Mouse (Mus musculus): Measurements from ENCODE around the gene Tdp2. TPM values are rescaled to one million over a fixed set of nuclear protein-coding genes. Genes with fewer than 3 reads are reported as not detected.

Tdp2 gene
- total and polyA plus RNA-seq, 3 experiments: 37.4 to 96.6 (median 44.5) TPM

DNA sequence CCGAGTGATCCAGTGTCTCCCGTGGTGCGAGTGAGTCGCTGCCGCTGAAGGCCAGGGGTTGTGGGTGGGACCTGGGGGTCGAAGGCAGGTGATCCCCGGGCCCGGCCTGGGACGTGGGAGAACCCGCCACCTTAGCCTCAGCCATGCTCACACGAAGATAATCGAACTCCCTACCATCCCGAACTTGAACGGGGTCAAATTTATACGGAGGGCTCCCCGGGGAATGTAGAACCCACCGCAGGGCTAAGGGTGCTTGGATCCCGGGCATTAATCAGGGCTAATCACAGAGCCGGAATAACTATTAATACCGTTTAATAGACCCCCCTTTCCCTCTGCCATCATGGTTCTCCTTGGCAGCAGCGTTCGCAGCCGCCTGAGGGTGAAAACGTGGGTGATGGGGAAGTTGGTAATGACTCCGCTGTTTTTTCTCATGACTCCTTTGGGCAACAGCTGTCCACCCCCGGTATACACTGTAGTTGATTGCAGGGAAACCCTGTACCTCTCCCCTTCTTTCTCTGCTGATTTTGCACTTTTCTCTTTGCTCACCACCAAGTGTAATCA is 29.3 kb upstream of the Tdp2 start:
- dilution Hi-C loops (cut with MboI; ENCODE audit: extremely low pct_ligation_motif_present, extremely low pct_unique_long_range_greater_than_20kb, low sequenced_read_pairs): no loop called here
- H3K4me3 ChIP-seq (replicated peaks in 1 of 3; ENCODE audit: low read depth in 2 of 3, low read length in 2 of 3, poor library complexity in 1 of 3): peak overlapping the region; percentile 87 to 97 (median 91)
- peaks cover 15 to 24% of the 10 kb centered on the region in 2 experiments for H3K36me3 ChIP-seq (replicated peaks in 1 of 2; ENCODE audit: control insufficient read depth in 1 of 2, insufficient read depth in 1 of 2, low read length in 1 of 2)
- H3K27me3 ChIP-seq (replicated peaks): no peaks in the 10 kb centered on the region
- H3K9me3 ChIP-seq (replicated peaks; ENCODE audit: low read length): no peaks in the 10 kb centered on the region
- 0 out of 2 replicates have a peak overlapping the region, but pooled peaks have one; percentile 33 for H3K27ac ChIP-seq (ENCODE audit: insufficient read depth, low read depth)
- H3K79me2 ChIP-seq (replicated peaks; ENCODE audit: control insufficient read depth, extremely low read depth, insufficient read depth, poor library complexity, severe bottlenecking): peaks cover 43% of the 10 kb centered on the region
- peak; percentile 66 for DNase-seq (ENCODE audit: extremely low read depth)
- H3K9ac ChIP-seq (ENCODE audit: insufficient read depth, low read depth): peak overlapping the region; percentile 97
- H3K4me1 ChIP-seq (ENCODE audit: control insufficient read depth in 1 of 2, insufficient read depth in 2 of 2): peaks cover 5 to 24% of the 10 kb centered on the region in 2 experiments; a peak in 3 of 4 replicates
- peak overlapping the region; percentile 99 for H3K4me2 ChIP-seq (ENCODE audit: insufficient read depth, low read depth, poor library complexity, severe bottlenecking)
- in situ Hi-C loops (cut with MboI; ENCODE audit: low pct_ligation_motif_present, low pct_unique_long_range_greater_than_20kb, low sequenced_read_pairs): no loop called here
- TF ChIP-seq ETS1 (conservative IDR thresholded peaks at IDR 0.05; ENCODE audit: low read depth, low read length): peak; percentile 47
- TF ChIP-seq CTCF (conservative IDR thresholded peaks at IDR 0.05 in 1 of 2, IDR thresholded peaks at IDR 0.05 in 1 of 2; ENCODE audit: low read depth in 2 of 2, low read length in 2 of 2): no peak
- TF ChIP-seq ELF1 (IDR thresholded peaks at IDR 0.05; ENCODE audit: low read depth, low read length): no peak
- no peak for TF ChIP-seq HCFC1 (IDR thresholded peaks at IDR 0.05; ENCODE audit: low read depth, low read length)
- peak; percentile 67 for TF ChIP-seq MXI1 (IDR thresholded peaks at IDR 0.05; ENCODE audit: low read depth, low read length)
- no peak; the same call in none of the 2 replicates for TF ChIP-seq POLR2A (IDR thresholded peaks at IDR 0.05; ENCODE audit: low read depth, low read length)
- TF ChIP-seq NRF1 (IDR thresholded peaks at IDR 0.05; ENCODE audit: low read depth, low read length): no peak
- TF ChIP-seq SIN3A (IDR thresholded peaks at IDR 0.05; ENCODE audit: low read length): peak; percentile 84

DNA sequence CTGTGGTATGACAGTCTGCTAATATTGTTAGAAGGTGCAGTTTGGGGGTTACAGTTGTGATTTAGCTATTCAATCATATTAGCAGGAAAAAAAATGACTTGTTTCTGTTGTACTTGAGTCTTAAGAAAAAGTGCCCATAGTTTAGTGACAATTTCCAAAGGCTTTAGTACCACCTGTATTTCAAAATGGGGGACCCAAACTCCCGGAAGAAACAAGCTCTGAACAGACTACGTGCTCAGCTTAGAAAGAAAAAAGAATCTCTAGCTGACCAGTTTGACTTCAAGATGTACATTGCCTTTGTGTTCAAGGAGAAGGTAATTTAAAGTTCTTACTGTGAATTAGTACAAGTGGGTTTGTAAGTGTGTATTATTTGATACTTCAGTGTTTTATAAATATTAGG is 28.3 kb upstream of the Tdp2 start:
- no peak overlapping the region for H3K27ac ChIP-seq (ENCODE audit: insufficient read depth, low read depth)
- peaks cover 23 to 34% of the 10 kb centered on the region in 2 experiments for H3K36me3 ChIP-seq (replicated peaks in 1 of 2; ENCODE audit: control insufficient read depth in 1 of 2, insufficient read depth in 1 of 2, low read length in 1 of 2)
- H3K4me1 ChIP-seq (ENCODE audit: control insufficient read depth in 1 of 2, insufficient read depth in 2 of 2): peaks cover 5 to 33% of the 10 kb centered on the region in 2 experiments; a peak in 3 of 4 replicates
- no peak for TF ChIP-seq CHD2 (IDR thresholded peaks at IDR 0.05; ENCODE audit: low read length)
- 0 out of 2 replicates have a peak, but pooled peaks have one; percentile 5 for TF ChIP-seq TBP (conservative IDR thresholded peaks at IDR 0.05; ENCODE audit: low read depth, low read length)
- H3K27me3 ChIP-seq (replicated peaks): no peaks in the 10 kb centered on the region
- H3K4me2 ChIP-seq (ENCODE audit: insufficient read depth, low read depth, poor library complexity, severe bottlenecking): peak overlapping the region; percentile 99
- dilution Hi-C loops (cut with MboI; ENCODE audit: extremely low pct_ligation_motif_present, extremely low pct_unique_long_range_greater_than_20kb, low sequenced_read_pairs) (no loop called here), in situ Hi-C loops (cut with MboI; ENCODE audit: low pct_ligation_motif_present, low pct_unique_long_range_greater_than_20kb, low sequenced_read_pairs) (no loop called here)
- peaks cover 47% of the 10 kb centered on the region for H3K79me2 ChIP-seq (replicated peaks; ENCODE audit: control insufficient read depth, extremely low read depth, insufficient read depth, poor library complexity, severe bottlenecking)
- H3K9me3 ChIP-seq (replicated peaks; ENCODE audit: low read length): no peaks in the 10 kb centered on the region
- peak overlapping the region; percentile 87 to 97 (median 91) for H3K4me3 ChIP-seq (replicated peaks in 1 of 3; ENCODE audit: low read depth in 2 of 3, low read length in 2 of 3, poor library complexity in 1 of 3)
- no peak for DNase-seq (ENCODE audit: extremely low read depth)
- H3K9ac ChIP-seq (ENCODE audit: insufficient read depth, low read depth): peak overlapping the region; percentile 97

DNA sequence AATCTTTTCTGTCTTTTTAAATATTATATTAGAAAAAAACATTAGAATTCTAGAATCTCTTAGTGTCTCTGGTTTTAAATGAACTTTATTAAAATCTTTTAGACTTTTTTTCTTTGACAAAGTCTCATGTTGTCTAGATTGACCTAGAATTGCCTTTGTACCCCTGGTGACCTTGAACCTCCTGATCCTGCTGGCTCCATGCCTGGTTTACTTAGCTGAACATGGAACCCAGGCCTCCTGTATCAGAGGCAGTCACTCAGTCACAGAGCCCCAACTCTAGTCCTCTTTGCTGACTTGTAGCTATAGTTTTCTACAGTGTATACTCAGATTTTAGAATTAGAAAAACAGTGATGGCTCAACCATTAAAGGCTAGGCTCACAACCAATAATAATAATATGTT is 25.4 kb upstream of the Tdp2 start:
- Histone ChIP-seq H3K4me2 (ENCODE audit: insufficient read depth, low read depth, poor library complexity, severe bottlenecking) (no peak overlapping the region), H3K4me1 (ENCODE audit: control insufficient read depth in 1 of 2, insufficient read depth in 2 of 2) (peaks cover 3 to 49% of the 10 kb centered on the region in 2 experiments; a peak in 3 of 4 replicates), H3K36me3 (replicated peaks in 1 of 2; ENCODE audit: control insufficient read depth in 1 of 2, insufficient read depth in 1 of 2, low read length in 1 of 2) (peaks cover 34 to 62% of the 10 kb centered on the region in 2 experiments), H3K4me3 (replicated peaks in 1 of 3; ENCODE audit: low read depth in 2 of 3, low read length in 2 of 3, poor library complexity in 1 of 3) (no peak overlapping the region), H3K27ac (ENCODE audit: insufficient read depth, low read depth) (no peak overlapping the region), H3K9me3 (replicated peaks; ENCODE audit: low read length) (no peaks in the 10 kb centered on the region), H3K9ac (ENCODE audit: insufficient read depth, low read depth) (no peak overlapping the region), H3K27me3 (replicated peaks) (no peaks in the 10 kb centered on the region), H3K79me2 (replicated peaks; ENCODE audit: control insufficient read depth, extremely low read depth, insufficient read depth, poor library complexity, severe bottlenecking) (peaks cover 55% of the 10 kb centered on the region)
- no peak for DNase-seq (ENCODE audit: extremely low read depth)
- in situ Hi-C loops (cut with MboI; ENCODE audit: low pct_ligation_motif_present, low pct_unique_long_range_greater_than_20kb, low sequenced_read_pairs): no loop called here
- TF ChIP-seq MXI1 (IDR thresholded peaks at IDR 0.05; ENCODE audit: low read depth, low read length) (no peak), TCF12 (IDR thresholded peaks at IDR 0.05; ENCODE audit: low read depth, low read length) (no peak), ZKSCAN1 (IDR thresholded peaks at IDR 0.05; ENCODE audit: borderline replicate concordance, low read depth, low read length) (no peak), USF1 (IDR thresholded peaks at IDR 0.05; ENCODE audit: low read depth, low read length) (no peak), USF2 (conservative IDR thresholded peaks at IDR 0.05; ENCODE audit: low read depth, low read length) (no peak), POLR2AphosphoS2 (IDR thresholded peaks at IDR 0.05; ENCODE audit: low read depth, low read length) (no peak), HCFC1 (IDR thresholded peaks at IDR 0.05; ENCODE audit: low read depth, low read length) (no peak), IRF4 (IDR thresholded peaks at IDR 0.05; ENCODE audit: low read depth, low read length) (no peak), JUN (IDR thresholded peaks at IDR 0.05; ENCODE audit: insufficient read depth, low read depth, low read length) (no peak), CHD1 (IDR thresholded peaks at IDR 0.05; ENCODE audit: low read depth, low read length) (no peak), MEF2A (IDR thresholded peaks at IDR 0.05; ENCODE audit: borderline replicate concordance, low read depth, low read length) (no peak), MYC (IDR thresholded peaks at IDR 0.05; ENCODE audit: low read depth, low read length) (no peak), ZNF384 (IDR thresholded peaks at IDR 0.05; ENCODE audit: low read depth, low read length) (no peak), ZC3H11A (IDR thresholded peaks at IDR 0.05; ENCODE audit: low read depth, low read length) (no peak), KAT2A (IDR thresholded peaks at IDR 0.05; ENCODE audit: insufficient replicate concordance, low read length) (no peak)
- dilution Hi-C loops (cut with MboI; ENCODE audit: extremely low pct_ligation_motif_present, extremely low pct_unique_long_range_greater_than_20kb, low sequenced_read_pairs): no loop called here

Data from CH12.LX (cell line).